Mouse (Mus musculus): ENCODE measurements at regions not wholly inside any gene's neighbourhood (a gene's known extent, or its start where the extent isn't known, plus 50 kb on each side); places are given as distances from the start of the nearest gene placed in this dataset.

DNA sequence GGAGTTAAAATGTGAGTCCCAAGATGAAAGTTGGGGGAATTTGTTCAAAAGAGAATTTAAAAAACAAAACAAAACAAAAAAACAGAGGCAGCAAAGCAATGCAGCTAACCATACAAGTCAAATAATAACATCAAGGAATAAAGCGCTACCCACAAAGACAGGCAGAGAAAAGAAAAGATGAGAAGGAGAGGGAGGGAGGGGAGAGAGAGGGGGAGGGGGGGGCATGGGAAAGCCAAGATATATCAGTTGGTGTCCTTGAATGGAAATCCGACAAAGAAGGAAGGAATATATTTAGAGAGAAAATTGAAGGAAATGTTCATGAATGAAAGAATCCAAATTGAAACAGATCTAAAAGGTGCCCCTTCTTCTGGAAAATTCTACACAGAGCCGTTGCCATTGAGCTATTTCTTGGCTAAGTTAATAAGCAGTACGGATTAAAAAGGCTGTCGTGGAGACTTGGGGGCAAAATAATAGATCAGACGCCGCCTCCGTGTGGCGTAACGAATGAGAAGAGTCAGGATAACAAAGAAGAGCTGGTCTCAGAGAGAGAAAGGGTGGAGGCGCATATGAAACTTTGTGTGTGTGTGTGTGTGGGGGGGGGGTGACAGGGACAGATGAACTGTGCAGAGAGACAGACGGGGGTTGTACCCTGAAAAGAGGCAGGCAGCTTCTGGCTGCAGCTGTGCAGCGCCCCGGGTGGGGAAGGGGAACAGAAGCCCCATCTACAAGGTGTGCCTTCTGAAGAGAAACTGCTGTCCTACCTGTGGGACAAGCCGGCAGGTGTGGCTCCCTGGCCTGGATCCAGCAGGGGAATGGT is 373.2 kb upstream of the Hs6st1 start:
- TF ChIP-seq GATA1 (IDR thresholded peaks at IDR 0.05; ENCODE audit: borderline replicate concordance, low read length) (no peak), FLI1 (IDR thresholded peaks at IDR 0.05; ENCODE audit: low read length) (no peak)

Measured in megakaryocyte, embryonic 14.5 days (primary cell).